Mouse (Mus musculus): ENCODE measurements around the gene Pcolce.

The Pcolce gene

GRCm38 (mm10) chr5:137597625-137598024, 16.0 kb downstream of the Pcolce start:
- DNase-seq (ENCODE audit: low read depth in 2 of 2, low spot score in 2 of 2), result no peak

GRCm38 (mm10) chr5:137596601-137597261, 16.9 kb downstream of the Pcolce start:
- peak; percentile 35 for DNase-seq (ENCODE audit: low read depth in 2 of 2, low spot score in 2 of 2)

- DNase-seq (ENCODE audit: low read depth in 2 of 2, low spot score in 2 of 2), result no peak
These were observed 17.7 kb downstream of the Pcolce start for GRCm38 (mm10) chr5:137595921-137596320.

- DNase-seq (ENCODE audit: low read depth in 2 of 2, low spot score in 2 of 2), result no peak
These were observed 23.1 kb downstream of the Pcolce start for GRCm38 (mm10) chr5:137590507-137590906.

- DNase-seq (ENCODE audit: low read depth in 2 of 2, low spot score in 2 of 2), result peak; percentile 53 to 65
These were observed 28.6 kb downstream of the Pcolce start for GRCm38 (mm10) chr5:137584976-137585375.

- peak in 1 of 2 experiments; percentile 21 for DNase-seq (ENCODE audit: low read depth in 2 of 2, low spot score in 2 of 2)
These were observed 29.9 kb downstream of the Pcolce start for GRCm38 (mm10) chr5:137583670-137584169.

GRCm38 (mm10) chr5:137582702-137583101, 30.9 kb downstream of the Pcolce start:
- no peak for DNase-seq (ENCODE audit: low read depth in 2 of 2, low spot score in 2 of 2)

GRCm38 (mm10) chr5:137580246-137580645, 33.3 kb downstream of the Pcolce start:
- no peak for DNase-seq (ENCODE audit: low read depth in 2 of 2, low spot score in 2 of 2)

- DNase-seq (ENCODE audit: low read depth in 2 of 2, low spot score in 2 of 2), result no peak
These were observed 39.1 kb downstream of the Pcolce start for GRCm38 (mm10) chr5:137574470-137574901.

- DNase-seq (ENCODE audit: low read depth in 2 of 2, low spot score in 2 of 2), result no peak
These were observed 42.6 kb downstream of the Pcolce start for GRCm38 (mm10) chr5:137570691-137571586.

GRCm38 (mm10) chr5:137570181-137570580, 43.4 kb downstream of the Pcolce start:
- DNase-seq (ENCODE audit: low read depth in 2 of 2, low spot score in 2 of 2), result no peak

- DNase-seq (ENCODE audit: low read depth in 2 of 2, low spot score in 2 of 2), result peak in 1 of 2 experiments; percentile 26
These were observed 43.9 kb downstream of the Pcolce start, which contains the start of gene Tfr2 for GRCm38 (mm10) chr5:137569665-137570064. TSS of gene Tfr2 (plus strand) at chr5:137569840.

- no peak for DNase-seq (ENCODE audit: low read depth in 2 of 2, low spot score in 2 of 2)
These were observed 44.6 kb downstream of the Pcolce start for GRCm38 (mm10) chr5:137569031-137569430.

- no peak for DNase-seq (ENCODE audit: low read depth in 2 of 2, low spot score in 2 of 2)
These were observed 45.3 kb downstream of the Pcolce start for GRCm38 (mm10) chr5:137568223-137568798.

- no peak for DNase-seq (ENCODE audit: low read depth in 2 of 2, low spot score in 2 of 2)
These were observed 47.2 kb downstream of the Pcolce start for GRCm38 (mm10) chr5:137566416-137566815.

GRCm38 (mm10) chr5:137565744-137566143, 47.8 kb downstream of the Pcolce start:
- DNase-seq (ENCODE audit: low read depth in 2 of 2, low spot score in 2 of 2), result no peak

GRCm38 (mm10) chr5:137562965-137563364, 50.6 kb downstream of the Pcolce start:
- no peak for DNase-seq (ENCODE audit: low read depth in 2 of 2, low spot score in 2 of 2)

GRCm38 (mm10) chr5:137561556-137561955, 52.0 kb downstream of the Pcolce start:
- no peak for DNase-seq (ENCODE audit: low read depth in 2 of 2, low spot score in 2 of 2)

Data from CD8-positive naive resting alpha-beta T cell, adult 2 months (primary cell).